Mouse (Mus musculus): ENCODE results near the gene Lrmda.

Gene Lrmda

GRCm38 (mm10) chr14:21991856-21992255 is 27.7 kb upstream of the Lrmda start:
- in situ Hi-C loops (cut with MboI; ENCODE audit: low sequenced_read_pairs), result no loop called here

GRCm38 (mm10) chr14:21992321-21992885 is 27.1 kb upstream of the Lrmda start:
- in situ Hi-C loops (cut with MboI; ENCODE audit: low sequenced_read_pairs), result no loop called here

- in situ Hi-C loops (cut with MboI; ENCODE audit: low sequenced_read_pairs), result no loop called here
Measured at GRCm38 (mm10) chr14:21993251-21994060, 26.1 kb upstream of the Lrmda start.

- in situ Hi-C loops (cut with MboI; ENCODE audit: low sequenced_read_pairs), result no loop called here
Measured at GRCm38 (mm10) chr14:21994061-21994990, 25.2 kb upstream of the Lrmda start.

- in situ Hi-C loops (cut with MboI; ENCODE audit: low sequenced_read_pairs), result no loop called here
Measured at GRCm38 (mm10) chr14:21995031-21995754, 24.3 kb upstream of the Lrmda start.

- in situ Hi-C loops (cut with MboI; ENCODE audit: low sequenced_read_pairs), result no loop called here
Measured at GRCm38 (mm10) chr14:21999588-21999987, 19.9 kb upstream of the Lrmda start.

GRCm38 (mm10) chr14:22003231-22003630 is 16.3 kb upstream of the Lrmda start:
- in situ Hi-C loops (cut with MboI; ENCODE audit: low sequenced_read_pairs), result loop anchor here (10.0 kb wide), 1 partner anchor 58 kb away; no protein-coding TSS in a partner anchor

GRCm38 (mm10) chr14:22003631-22004030 is 15.9 kb upstream of the Lrmda start:
- in situ Hi-C loops (cut with MboI; ENCODE audit: low sequenced_read_pairs), result loop anchor here (10.0 kb wide), 1 partner anchor 59 kb away; no protein-coding TSS in a partner anchor

- in situ Hi-C loops (cut with MboI; ENCODE audit: low sequenced_read_pairs), result loop anchor here (10.0 kb wide), 1 partner anchor 60 kb away; no protein-coding TSS in a partner anchor
Measured at GRCm38 (mm10) chr14:22004943-22005342, 14.6 kb upstream of the Lrmda start.

- in situ Hi-C loops (cut with MboI; ENCODE audit: low sequenced_read_pairs), result loop anchor here (10.0 kb wide), 1 partner anchor 62 kb away; no protein-coding TSS in a partner anchor
Measured at GRCm38 (mm10) chr14:22007006-22007405, 12.5 kb upstream of the Lrmda start.

- in situ Hi-C loops (cut with MboI; ENCODE audit: low sequenced_read_pairs), result no loop called here
Measured at GRCm38 (mm10) chr14:22014315-22014714, 5.2 kb upstream of the Lrmda start.

GRCm38 (mm10) chr14:22014781-22015180 is 4.7 kb upstream of the Lrmda start:
- in situ Hi-C loops (cut with MboI; ENCODE audit: low sequenced_read_pairs), result no loop called here

GRCm38 (mm10) chr14:22017011-22017410 is 2.5 kb upstream of the Lrmda start:
- in situ Hi-C loops (cut with MboI; ENCODE audit: low sequenced_read_pairs), result no loop called here

GRCm38 (mm10) chr14:22019949-22020845 is 685 bp downstream of the Lrmda start:
- in situ Hi-C loops (cut with MboI; ENCODE audit: low sequenced_read_pairs), result no loop called here

GRCm38 (mm10) chr14:22020885-22021284 is 1.4 kb downstream of the Lrmda start:
- in situ Hi-C loops (cut with MboI; ENCODE audit: low sequenced_read_pairs), result no loop called here

GRCm38 (mm10) chr14:22023533-22023932 is 4.0 kb downstream of the Lrmda start:
- in situ Hi-C loops (cut with MboI; ENCODE audit: low sequenced_read_pairs), result no loop called here

GRCm38 (mm10) chr14:22035900-22036299 is 16.4 kb downstream of the Lrmda start:
- in situ Hi-C loops (cut with MboI; ENCODE audit: low sequenced_read_pairs), result no loop called here

- in situ Hi-C loops (cut with MboI; ENCODE audit: low sequenced_read_pairs), result no loop called here
Measured at GRCm38 (mm10) chr14:22036338-22036737, 16.8 kb downstream of the Lrmda start.

GRCm38 (mm10) chr14:22036802-22037497 is 17.4 kb downstream of the Lrmda start:
- in situ Hi-C loops (cut with MboI; ENCODE audit: low sequenced_read_pairs), result no loop called here
